Mouse (Mus musculus) frontal cortex, adult 2 months (tissue): ENCODE results near the gene Fars2. TPM values are rescaled to one million over a fixed set of nuclear protein-coding genes. Genes with fewer than 3 reads are reported as not detected.

Source experiments
- DNase-seq, 2 experiments: peaks; one replicate each; pipeline ENCODE4 v3.0.0; 2022; ENCODE audit warnings: low spot score in 1 of 2; ENCODE audit errors: extremely low spot score in 1 of 2
- polyA plus RNA-seq: library from polyadenylated mRNA; depleted of rRNA; stranded (reverse); fragments of >200 nt; gene quantifications from 2 replicates; pipeline ENCODE4 v1.2.3, GENCODE M21; 2012

Fars2 gene
- polyA plus RNA-seq, 1 experiment, result 28.2 TPM

DNA sequence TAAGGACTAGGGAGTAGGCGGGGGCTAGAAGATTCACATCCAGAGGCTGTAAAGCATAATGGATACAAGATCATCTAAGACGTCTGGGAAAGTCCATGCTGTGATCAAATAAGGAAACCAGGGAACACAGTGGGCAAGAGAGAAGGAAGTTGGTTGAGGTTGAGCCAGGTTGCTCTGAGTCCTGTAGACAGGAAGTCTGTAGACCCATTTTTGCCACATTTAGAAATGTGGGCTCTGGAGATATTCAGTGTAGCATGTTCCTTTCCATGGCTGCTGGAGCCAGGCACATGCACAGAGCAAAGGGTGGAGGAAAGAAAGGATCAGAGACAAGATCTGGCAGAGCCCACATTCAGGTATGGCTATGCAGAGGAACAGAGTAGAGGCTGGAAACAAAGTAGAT, 378.8 kb downstream of the Fars2 start:
- no peak for DNase-seq

DNA sequence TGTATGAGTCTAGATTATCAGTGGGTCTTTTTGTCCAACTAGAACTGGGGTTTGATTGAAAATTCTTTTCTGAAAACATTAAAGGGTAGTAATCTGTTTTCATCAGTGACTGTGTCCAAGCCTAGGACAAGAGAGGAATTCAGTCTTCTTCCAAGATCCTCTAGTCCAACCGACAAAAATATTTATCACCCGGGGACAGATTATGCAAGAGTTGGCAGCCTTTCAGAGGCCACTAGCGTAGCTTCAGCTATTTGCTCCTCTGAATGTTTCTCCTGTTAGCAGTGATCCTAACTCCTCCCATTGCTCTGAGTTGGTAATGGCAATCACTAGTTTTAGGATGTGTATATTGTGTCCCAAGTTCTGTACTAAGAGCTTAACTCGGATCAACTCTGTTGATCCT, 380.1 kb downstream of the Fars2 start:
- no peak for DNase-seq

DNA sequence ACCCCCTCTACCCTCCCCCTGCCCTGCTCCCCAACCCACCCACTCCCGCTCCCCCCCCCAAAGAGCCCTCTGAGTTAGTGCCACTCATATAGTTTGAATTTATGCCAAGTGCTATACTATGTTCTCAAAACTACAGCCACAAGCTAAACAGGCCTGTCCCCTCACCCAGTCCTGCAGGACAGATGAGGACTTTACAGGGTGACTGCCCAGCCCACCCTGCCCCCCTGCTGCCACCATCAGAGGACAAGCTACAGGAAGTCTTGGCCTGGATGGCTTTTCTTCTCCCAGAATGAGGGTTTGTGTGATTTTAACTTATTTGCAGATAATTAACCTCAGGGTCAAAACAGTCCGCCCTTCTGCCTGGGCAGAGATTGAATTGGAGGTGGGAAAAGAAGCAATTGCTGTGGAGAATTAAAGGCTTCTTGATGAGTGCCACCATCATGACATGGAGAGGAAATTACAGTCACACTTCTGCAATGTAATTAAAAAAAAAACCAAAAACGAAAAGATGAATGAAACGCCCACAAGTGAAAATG, 383.2 kb downstream of the Fars2 start:
- DNase-seq, result no peak

DNA sequence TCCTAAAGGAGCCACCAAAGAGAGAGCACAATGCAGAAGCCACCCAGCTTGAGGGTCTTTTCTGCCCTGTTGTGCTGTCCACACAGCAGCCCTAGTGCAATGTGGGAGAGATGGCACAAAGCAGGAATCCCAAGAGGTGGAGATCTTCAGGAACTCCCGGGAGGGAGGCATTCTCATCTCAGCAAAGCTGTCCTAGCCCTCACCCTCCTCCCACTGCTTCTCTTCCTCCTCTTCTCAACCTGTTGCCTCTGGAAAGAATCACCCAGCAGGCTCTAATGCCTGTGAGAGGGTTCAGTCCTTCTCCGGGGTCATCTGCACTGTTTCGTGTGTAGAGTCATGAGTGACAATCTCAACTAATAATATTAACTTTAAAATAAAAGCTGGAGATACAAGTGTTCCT, 386.3 kb downstream of the Fars2 start:
- DNase-seq, result peak; percentile 56 to 64

DNA sequence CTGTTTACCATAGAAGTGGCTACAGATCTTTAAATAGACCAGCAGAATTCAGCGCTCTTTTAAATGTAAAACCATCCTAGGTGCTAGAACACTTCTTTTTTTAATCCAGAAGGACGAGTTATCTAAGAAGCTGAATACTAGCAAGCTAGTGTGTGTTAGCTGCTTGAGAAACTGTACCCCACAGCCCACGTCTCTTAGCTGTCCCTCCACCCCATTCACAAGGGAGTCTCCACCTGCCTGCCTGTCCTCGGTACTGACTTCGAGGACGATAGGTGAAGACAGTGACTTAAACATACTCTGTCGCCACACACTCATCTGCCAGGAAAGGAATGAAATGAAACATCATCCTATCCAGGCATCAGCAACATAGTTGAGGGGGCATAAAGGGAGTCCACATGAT, 386.8 kb downstream of the Fars2 start:
- DNase-seq, result peak; percentile 44 to 57

DNA sequence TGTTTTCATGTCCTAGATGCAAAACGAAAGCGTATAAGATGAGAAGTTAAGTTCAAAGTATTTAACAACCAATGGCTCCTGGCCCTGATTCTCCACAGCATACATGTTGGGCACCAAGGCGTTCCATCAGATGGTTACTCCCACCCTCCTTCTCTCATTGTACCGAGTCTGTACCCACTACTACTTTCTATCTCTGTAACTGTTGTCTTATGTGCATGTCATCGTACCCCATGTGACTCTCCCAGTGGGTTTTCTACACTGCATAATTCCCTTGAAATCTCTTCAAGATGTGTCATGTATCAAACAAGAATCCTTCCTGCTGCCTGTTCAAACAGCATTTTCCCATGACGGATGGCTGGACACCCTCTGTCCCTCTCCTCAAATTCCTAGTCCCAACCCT, 388.5 kb downstream of the Fars2 start:
- DNase-seq, result peak; percentile 38 to 41

DNA sequence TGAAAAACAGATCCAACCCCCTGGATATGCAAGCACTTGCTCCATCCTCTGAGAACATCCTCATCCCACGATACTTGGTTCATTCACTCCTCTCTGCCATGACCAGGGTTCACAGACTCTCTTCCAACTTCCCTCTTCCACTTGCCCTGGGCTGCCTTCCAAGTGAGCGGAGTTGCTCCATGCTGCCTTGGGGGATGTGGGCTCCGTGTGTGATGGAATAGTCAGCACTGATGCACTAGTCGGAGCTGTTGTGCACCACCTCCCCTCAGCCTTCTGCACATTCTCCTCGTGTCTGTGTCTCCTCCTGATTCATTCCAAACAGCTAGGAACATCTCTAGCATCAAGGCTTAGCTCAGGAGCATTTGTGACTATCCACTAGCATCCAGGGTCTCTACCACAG, 389.1 kb downstream of the Fars2 start:
- peak; percentile 55 to 74 for DNase-seq

DNA sequence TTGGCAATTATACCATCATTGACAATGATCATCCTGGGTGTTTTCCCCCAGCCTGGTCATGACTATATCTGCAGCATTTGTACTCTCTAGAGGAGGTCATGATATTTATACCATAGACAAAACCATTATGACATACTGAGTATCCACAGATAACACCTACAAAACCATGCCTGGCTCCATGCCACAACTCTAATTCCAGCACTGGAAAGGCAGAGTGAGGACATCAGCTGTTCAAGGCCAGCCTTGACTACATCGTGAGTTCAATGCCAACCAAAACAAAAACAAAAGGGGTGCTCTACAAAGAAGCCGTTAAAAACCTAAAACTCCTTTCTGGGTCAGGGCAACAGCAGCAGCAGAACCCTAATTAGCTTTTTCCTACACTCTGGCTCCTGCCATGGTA, 392.9 kb downstream of the Fars2 start:
- DNase-seq, result no peak

DNA sequence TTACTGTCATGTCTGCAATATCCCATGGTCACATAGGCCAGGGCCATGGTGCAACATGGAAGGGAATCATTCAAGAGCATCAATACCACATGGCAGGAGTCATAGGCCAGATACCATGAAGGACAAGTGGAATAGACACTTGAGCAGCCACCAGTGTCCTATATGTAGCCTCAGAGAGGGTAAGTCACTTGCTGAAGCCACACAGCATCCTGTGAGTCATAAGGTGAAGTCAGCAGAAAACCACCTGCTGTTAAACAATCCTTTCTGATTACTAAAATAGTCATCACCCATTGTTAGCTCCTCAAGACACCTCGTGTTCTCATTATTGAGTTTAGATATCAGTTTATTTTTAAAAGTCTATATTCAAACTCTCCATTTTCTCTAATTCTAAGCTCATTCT, 395.9 kb downstream of the Fars2 start:
- no peak for DNase-seq

DNA sequence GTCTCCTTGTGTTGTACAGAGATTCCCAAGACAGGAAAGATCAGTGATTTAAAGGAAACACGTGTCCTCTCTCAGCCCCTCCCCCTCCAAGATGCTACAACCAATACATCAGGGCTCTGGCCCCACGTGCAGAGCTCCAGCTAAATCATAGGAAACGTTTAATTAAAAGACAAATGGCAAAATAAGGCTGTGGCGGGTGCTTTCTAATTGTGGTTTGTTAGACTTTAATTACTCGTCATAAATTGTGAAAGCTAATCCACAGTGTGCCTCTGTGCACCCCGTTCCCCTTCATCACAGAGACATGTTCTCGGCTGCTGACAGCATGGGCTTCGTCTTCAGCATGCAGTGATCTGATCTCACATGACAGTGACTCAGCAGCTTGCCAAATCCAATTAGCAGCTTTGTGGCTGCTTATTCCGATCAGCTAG, 400.9 kb downstream of the Fars2 start:
- DNase-seq, result peak in 1 of 2 experiments; percentile 23

DNA sequence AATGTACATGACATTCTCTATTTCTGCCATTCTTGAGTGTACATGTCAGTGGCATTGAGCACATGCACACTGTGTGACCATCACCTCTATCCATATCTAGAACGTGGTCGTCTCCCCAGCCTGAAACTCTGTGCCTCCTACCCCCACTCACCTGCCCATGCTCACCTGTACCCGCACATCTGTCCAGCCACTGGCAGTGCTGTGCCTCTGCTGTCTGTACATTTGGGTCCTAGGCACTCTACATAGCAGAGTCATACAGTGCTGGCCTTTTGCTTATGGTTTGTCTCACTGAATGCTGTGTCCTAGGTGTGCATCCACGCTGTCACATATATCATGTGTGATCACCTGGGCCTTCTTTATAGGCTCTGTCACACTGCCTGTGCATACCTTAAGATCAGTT, 410.5 kb downstream of the Fars2 start:
- DNase-seq, result no peak

DNA sequence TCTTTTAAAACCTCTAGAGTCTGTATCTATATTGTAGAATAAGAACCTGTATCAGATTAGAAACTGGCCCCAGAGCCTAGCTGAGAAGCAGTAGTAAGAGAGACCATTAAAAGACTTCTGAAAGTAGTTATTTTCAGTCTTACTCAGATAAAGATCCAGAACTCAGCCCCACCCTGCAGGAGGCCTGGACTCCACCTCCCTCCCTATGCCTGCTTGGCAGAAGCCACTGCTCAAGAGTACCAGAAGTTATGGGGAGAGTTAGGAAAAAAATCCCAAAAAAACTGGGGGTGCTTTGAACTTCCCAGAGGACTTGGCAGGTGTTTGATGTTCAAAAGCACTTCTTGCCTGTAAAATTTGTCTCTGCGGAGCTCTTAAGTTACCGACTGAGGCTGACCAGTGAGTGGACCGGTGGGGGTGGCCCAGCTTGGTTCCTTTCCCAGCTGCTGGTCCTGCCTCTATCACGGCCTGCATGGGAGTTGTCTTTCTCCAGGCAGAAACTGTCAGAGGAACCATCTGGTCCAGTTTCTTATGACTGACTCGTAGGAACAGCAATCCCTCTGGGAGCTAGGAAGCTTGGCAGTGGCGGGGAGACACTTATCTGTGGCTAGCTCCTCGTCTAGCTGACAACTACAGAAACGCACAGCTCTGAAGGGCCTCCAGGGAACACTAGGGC, 411.1 kb downstream of the Fars2 start:
- DNase-seq, result peak; percentile 38 to 61

DNA sequence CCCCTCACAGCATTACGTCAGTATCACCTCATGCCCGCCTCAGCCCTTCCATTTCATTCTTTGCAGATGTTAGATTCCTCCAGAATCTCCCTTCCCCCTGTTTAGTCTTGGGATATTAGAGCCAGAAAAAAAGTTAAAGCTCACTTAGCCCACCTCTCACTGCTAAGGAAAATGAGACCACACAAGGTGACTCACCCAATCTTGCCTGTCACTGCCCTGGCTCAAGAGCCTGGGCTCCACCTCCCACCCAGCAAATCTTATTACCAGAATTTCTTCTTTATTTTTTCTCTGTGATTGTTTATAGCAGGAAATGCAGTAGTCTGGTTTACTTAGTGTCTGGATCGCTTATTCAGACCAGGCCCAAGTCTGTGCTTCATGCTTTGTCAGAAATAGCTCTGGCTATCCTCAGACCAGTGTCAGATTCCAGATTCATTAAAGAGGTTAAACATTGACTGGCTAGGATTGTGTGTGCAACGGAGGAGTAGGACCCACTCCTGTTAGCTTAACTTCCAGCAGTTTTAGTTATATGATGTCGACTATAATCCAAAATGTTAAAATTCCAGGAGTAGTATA, 412.3 kb downstream of the Fars2 start:
- DNase-seq, result no peak

DNA sequence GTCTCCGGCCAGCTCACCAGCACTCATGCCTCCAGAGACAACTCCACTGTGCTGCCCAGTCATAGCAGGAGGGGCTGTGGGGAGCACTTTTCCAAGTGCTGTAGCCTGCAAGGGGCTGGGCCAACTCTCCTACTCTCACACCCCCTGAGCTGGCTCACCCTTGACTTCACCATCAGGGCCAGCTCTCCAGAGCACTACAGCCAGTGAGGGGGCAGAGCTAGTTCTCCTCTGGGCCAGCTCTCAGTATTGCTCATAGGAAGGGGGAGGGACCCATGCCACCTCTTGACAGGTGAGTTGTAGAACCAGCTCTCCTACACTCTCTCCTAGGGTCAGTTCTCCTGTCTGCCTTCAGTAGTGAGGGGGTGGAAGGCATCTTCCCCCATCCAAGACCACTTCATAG, 413.6 kb downstream of the Fars2 start:
- DNase-seq, result no peak

DNA sequence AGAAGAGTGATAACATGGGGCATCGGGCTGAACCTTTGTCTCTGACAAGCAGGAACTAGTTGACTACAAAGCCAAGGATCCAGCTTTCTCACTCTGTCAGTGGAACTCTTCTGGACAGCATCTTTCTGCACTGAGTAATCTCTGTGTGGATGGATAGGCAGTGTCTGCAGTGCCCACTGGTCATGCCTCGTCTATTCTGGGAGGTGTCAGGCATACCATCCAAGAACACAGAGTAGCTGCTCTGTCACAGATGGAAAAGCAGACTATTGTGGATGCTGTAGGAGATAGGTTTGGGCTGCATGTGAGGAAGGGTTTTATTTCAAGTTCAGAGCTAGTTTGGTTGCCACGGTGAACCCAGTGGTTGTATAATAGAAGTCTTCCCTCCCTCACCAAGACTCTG, 414.7 kb downstream of the Fars2 start:
- peak; percentile 77 to 84 for DNase-seq

DNA sequence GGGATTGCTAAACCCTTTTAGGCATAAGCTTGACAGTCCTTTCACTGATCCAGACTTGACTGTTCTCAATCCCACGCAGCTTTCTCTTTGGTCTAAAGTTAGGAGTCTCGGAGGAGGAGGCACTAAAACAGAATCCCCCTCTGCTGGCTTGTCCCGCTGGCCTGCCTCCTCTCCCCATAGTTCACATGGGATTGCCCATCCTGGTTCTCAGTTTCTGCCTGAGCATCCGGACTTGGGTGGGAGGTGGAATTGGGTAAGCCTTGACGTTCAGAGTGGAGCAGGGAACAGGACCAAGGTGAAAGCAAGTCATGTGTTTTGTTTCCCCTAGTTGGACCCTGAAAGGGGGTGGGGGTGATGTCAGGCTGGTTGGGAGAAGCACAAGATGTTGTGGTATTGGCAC, 415.9 kb downstream of the Fars2 start:
- no peak for DNase-seq

DNA sequence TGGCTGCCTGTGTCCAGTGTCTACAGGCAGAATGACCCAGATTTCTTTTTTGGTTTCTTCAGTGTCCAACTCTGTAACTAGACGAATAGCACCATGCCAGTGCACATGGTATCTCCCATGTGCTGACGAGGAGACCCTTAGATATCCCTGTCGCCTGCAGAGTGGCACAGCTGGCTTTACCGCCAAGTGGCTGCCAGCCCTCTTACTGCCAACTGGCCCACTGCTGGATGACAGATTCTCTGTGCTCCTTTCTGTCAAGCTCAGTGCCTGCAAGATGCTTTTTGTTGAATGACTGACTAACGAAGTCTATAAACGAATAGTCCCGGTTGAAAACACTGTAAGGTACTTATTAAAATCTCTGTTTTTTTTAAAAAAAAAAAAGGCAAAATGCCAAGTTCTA, 416.3 kb downstream of the Fars2 start:
- DNase-seq, result no peak

DNA sequence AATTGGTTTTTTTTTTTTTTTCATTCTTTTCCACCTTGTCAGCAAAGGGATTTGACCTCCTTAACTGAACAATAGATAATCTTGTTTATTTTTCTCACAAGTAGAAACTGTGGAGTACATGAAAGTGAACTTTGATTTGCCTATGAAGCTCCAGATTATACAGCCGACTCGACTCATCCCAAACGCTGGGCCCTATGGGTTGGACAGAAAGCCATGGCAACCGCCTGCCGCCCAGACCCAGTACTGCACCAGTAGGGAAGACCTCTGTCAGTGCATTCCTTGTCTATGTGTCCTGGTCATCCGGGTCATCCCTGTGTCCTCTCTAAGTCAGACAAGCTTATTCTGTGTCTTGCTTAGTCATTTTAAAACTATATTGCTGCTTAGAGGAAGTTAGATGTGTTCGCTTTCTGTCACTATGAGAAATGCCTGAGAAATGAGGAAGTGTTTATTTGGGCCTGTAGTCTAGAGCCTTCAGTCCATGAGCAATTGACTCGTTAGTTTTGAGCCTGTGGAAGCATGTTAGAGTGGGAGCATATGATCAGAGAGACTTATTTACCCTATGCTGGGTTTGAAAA, 416.8 kb downstream of the Fars2 start:
- no peak for DNase-seq

DNA sequence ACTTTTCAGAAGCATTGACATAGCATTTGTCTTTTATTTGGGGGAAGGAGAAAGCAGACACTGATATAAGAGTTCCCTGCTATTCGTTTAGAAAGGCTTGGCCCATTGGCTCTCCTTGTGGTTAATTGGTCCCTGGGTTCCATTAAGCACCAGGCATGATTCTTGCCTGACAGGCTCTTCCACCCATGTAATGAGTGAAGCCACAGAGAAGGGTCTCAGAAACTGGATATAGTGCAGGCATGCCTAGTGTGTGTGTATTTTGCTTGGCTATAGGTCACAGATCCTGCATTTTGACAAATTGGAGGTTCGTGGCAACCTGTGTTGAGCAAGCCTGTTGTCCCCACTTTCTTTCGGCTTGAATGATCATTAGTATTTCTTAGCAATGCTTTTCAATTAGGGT, 420.4 kb downstream of the Fars2 start:
- no peak for DNase-seq

DNA sequence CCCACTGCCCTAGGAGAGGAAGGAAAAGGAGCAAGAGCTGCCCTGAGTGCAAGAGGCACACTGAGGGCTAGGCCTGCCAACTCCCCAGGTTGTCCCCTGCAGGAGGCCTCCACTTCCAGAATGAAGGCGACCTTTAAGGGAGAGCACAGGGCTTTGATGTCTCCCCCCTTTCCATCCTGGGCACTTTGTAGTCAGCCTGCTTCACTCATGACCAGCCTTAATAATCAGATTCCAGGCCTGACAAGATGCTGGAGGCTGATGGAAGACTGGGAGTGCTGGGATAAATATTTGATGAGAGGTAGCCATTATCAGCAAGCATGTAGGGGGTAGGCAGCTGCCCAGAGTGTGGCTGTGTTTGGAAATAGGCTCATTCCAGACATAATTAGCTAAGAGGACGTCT, 421.2 kb downstream of the Fars2 start:
- no peak for DNase-seq

DNA sequence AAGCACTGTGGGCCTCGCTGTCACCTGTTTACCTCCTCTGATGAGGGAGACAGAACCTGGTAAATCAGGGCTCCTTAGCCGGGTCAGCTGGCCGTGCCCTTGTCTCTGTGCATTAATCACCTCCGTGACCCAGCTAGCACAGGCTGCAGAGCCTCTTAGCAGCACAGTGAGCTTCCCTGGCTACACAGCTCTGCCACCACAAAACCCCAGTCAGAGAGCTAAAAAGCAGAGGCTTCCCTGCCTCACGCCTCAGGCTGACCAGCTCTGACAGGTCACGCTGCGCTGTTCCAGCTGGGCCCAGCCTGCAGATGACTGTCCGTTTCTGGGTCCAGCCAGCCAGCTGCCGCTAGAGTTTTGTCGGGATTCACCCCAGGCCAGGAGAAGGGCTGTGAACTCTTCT, 423.0 kb downstream of the Fars2 start:
- no peak for DNase-seq

DNA sequence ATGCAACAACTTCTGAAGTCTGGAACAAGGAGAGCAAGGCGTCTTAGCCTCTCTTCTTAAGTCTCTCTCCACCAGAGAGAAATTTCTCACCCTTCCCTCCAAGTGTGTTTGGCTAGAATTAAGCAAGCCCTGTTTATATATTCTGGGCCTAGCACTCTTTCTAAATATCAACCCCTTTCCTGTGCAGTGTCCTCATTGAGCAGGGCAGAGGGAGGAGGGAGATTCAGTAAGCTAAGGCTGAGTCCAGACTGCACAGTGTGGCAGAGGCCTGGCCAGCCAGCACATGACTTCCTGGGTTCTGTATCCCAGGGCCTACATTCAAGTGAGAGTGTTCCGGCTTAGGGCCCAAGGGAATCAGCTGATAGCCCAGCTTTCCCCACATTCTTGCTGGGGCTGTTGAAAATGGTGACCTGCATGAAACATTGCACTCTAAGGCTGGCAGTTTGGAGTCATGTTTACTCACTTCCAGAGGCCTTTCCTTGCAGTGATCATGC, 424.1 kb downstream of the Fars2 start:
- DNase-seq, result no peak
